Mouse (Mus musculus) hindbrain, embryonic 11.5 days (tissue): ENCODE data around the gene Ptpn7. TPM values are rescaled to one million over a fixed set of nuclear protein-coding genes. Genes with fewer than 3 reads are reported as not detected.
"Not testable (repeated sequence)": the region's sequence is repeated elsewhere in the genome, so short reads cannot be mapped to it uniquely, and the experiment has no call there.

Experiments
- ATAC-seq: fragments of 200-750 bp; cut with Nextera tagmentation; 2 replicates; pipeline ENCODE4 v1.8.0; 2017; ENCODE audit warnings: mild to moderate bottlenecking, moderate TSS enrichment, moderate library complexity; ENCODE audit not compliant: low FRiP score
- DNase-seq: peaks from one replicate; pipeline ENCODE4 v3.0.0-alpha.2; 2015; ENCODE audit warnings: low spot score
- H3K27ac ChIP-seq: fragments of 300-500 bp; sonication (generic); 2 replicates; pipeline ENCODE4 v1.5.1; 2014; ENCODE audit warnings: mild to moderate bottlenecking, low read depth, low read length
- H3K27me3 ChIP-seq: fragments of 300-500 bp; sonication (generic); 2 replicates; pipeline ENCODE4 v1.6.1; 2014; ENCODE audit warnings: mild to moderate bottlenecking, low read length, moderate library complexity, mixed read lengths; ENCODE audit not compliant: control insufficient read depth, insufficient read depth
- H3K36me3 ChIP-seq: fragments of 300-500 bp; sonication (generic); 2 replicates; pipeline ENCODE4 v1.6.1; 2014; ENCODE audit warnings: mild to moderate bottlenecking, low read length, moderate library complexity, mixed read lengths; ENCODE audit not compliant: control insufficient read depth, insufficient read depth
- H3K4me1 ChIP-seq: fragments of 300-500 bp; sonication (generic); replicated peaks from 2 replicates; pipeline ENCODE4 v1.6.1; 2014; ENCODE audit warnings: low read length, mixed read lengths; ENCODE audit not compliant: control insufficient read depth, insufficient read depth
- H3K4me2 ChIP-seq: fragments of 300-500 bp; sonication (generic); replicated peaks from 2 replicates; pipeline ENCODE4 v1.6.1; 2014; ENCODE audit warnings: mild to moderate bottlenecking, low read depth, low read length
- H3K4me3 ChIP-seq: fragments of 300-500 bp; sonication (generic); 2 replicates; pipeline ENCODE4 v1.5.1; 2014; ENCODE audit warnings: low read depth, low read length
- H3K9ac ChIP-seq: fragments of 300-500 bp; sonication (generic); 2 replicates; pipeline ENCODE4 v1.6.1; 2014; ENCODE audit warnings: low read depth, low read length
- H3K9me3 ChIP-seq: fragments of 300-500 bp; sonication (generic); 2 replicates; pipeline ENCODE4 v1.6.1; 2016; ENCODE audit warnings: low read length; ENCODE audit not compliant: control insufficient read depth
- WGBS: fragments of 180-500 bp; shearing (Covaris S2); extraction: QIAGEN DNeasy Blood & Tissue Kit; methylation state at CpG from one replicate; pipeline ENCODE4 v1.1.7; 2014; 5-methylcytosine and 5-hydroxymethylcytosine counted together
- polyA plus RNA-seq: library from polyadenylated mRNA; unstranded; fragments of >200 nt; fragmentation: Nextera tagmentation; extraction: Ambion mirVana; gene quantifications from 2 replicates; pipeline ENCODE4 v1.2.1, GENCODE M21; 2014

Gene Ptpn7
- polyA plus RNA-seq, 1 experiment from 2014 or later: 2.1 TPM

- Histone ChIP-seq H3K4me1 (no peaks in the 10 kb centered on the region), H3K27me3 (no peaks in the 10 kb centered on the region), H3K36me3 (no peaks in the 10 kb centered on the region), H3K9me3 (no peaks in the 10 kb centered on the region), H3K4me2 (no peak overlapping the region), H3K27ac (no peak overlapping the region), H3K4me3 (no peak overlapping the region), H3K9ac (no peak overlapping the region)
- ATAC-seq (no peak), DNase-seq (no peak)
- WGBS: 84% methylated on average over 4 of the region's 4 CpGs
These were observed 48.8 kb downstream of the Ptpn7 start for GRCm38 (mm10) chr1:135181275-135181674.

- Histone ChIP-seq H3K9me3 (no peaks in the 10 kb centered on the region), H3K9ac (no peak overlapping the region), H3K36me3 (no peaks in the 10 kb centered on the region), H3K4me1 (no peaks in the 10 kb centered on the region), H3K4me3 (no peak overlapping the region), H3K27ac (no peak overlapping the region), H3K4me2 (no peak overlapping the region), H3K27me3 (no peaks in the 10 kb centered on the region)
- DNase-seq (no peak), ATAC-seq (no peak)
- 94% methylated on average over 8 of the region's 8 CpGs for WGBS
These were observed 49.6 kb downstream of the Ptpn7 start for GRCm38 (mm10) chr1:135181880-135182623.

GRCm38 (mm10) chr1:135182975-135183374, 50.5 kb downstream of the Ptpn7 start:
- no peak for DNase-seq
- WGBS: 75% methylated on average over 3 of the region's 3 CpGs
- no peaks in the 10 kb centered on the region for H3K36me3 ChIP-seq
- H3K9me3 ChIP-seq: no peaks in the 10 kb centered on the region
- H3K27ac ChIP-seq: no peak overlapping the region
- no peaks in the 10 kb centered on the region for H3K4me1 ChIP-seq
- no peak for ATAC-seq
- no peak overlapping the region for H3K4me2 ChIP-seq
- no peak overlapping the region for H3K4me3 ChIP-seq
- no peaks in the 10 kb centered on the region for H3K27me3 ChIP-seq
- H3K9ac ChIP-seq: no peak overlapping the region

- no peak overlapping the region for H3K4me3 ChIP-seq
- H3K9me3 ChIP-seq: no peaks in the 10 kb centered on the region
- ATAC-seq (no peak), DNase-seq (no peak)
- WGBS: 72% methylated on average over 4 of the region's 4 CpGs
- H3K27me3 ChIP-seq: no peaks in the 10 kb centered on the region
- H3K36me3 ChIP-seq: no peaks in the 10 kb centered on the region
- no peak overlapping the region for H3K4me2 ChIP-seq
- H3K27ac ChIP-seq: no peak overlapping the region
- H3K9ac ChIP-seq: no peak overlapping the region
- no peaks in the 10 kb centered on the region for H3K4me1 ChIP-seq
These were observed 50.9 kb downstream of the Ptpn7 start for GRCm38 (mm10) chr1:135183448-135183847.

- H3K4me3 ChIP-seq: no peak overlapping the region
- DNase-seq (no peak), ATAC-seq (no peak)
- no peaks in the 10 kb centered on the region for H3K4me1 ChIP-seq
- 78% methylated on average over 11 of the region's 11 CpGs for WGBS
- no peak overlapping the region for H3K4me2 ChIP-seq
- no peaks in the 10 kb centered on the region for H3K36me3 ChIP-seq
- H3K27me3 ChIP-seq: no peaks in the 10 kb centered on the region
- H3K27ac ChIP-seq: no peak overlapping the region
- H3K9me3 ChIP-seq: no peaks in the 10 kb centered on the region
- no peak overlapping the region for H3K9ac ChIP-seq
These were observed 51.6 kb downstream of the Ptpn7 start for GRCm38 (mm10) chr1:135183941-135184570.

- Histone ChIP-seq H3K4me1 (no peaks in the 10 kb centered on the region), H3K27ac (no peak overlapping the region), H3K9me3 (no peaks in the 10 kb centered on the region), H3K27me3 (no peaks in the 10 kb centered on the region), H3K9ac (no peak overlapping the region), H3K4me3 (no peak overlapping the region), H3K36me3 (no peaks in the 10 kb centered on the region), H3K4me2 (no peak overlapping the region)
- DNase-seq (no peak), ATAC-seq (no peak)
- WGBS: 23% methylated on average over 5 of the region's 5 CpGs
These were observed 53.4 kb downstream of the Ptpn7 start for GRCm38 (mm10) chr1:135185936-135186335.

GRCm38 (mm10) chr1:135186427-135186826, 53.9 kb downstream of the Ptpn7 start:
- DNase-seq (no peak), ATAC-seq (no peak)
- H3K36me3 ChIP-seq: no peaks in the 10 kb centered on the region
- no peaks in the 10 kb centered on the region for H3K4me1 ChIP-seq
- no peaks in the 10 kb centered on the region for H3K9me3 ChIP-seq
- WGBS: 34% methylated on average over 8 of the region's 8 CpGs
- no peak overlapping the region for H3K4me2 ChIP-seq
- H3K4me3 ChIP-seq: no peak overlapping the region
- no peak overlapping the region for H3K27ac ChIP-seq
- no peak overlapping the region for H3K9ac ChIP-seq
- H3K27me3 ChIP-seq: no peaks in the 10 kb centered on the region

- H3K4me1 ChIP-seq, H3K9me3 ChIP-seq, H3K27ac ChIP-seq, ATAC-seq, H3K9ac ChIP-seq, H3K36me3 ChIP-seq, DNase-seq, H3K4me2 ChIP-seq, H3K4me3 ChIP-seq, H3K27me3 ChIP-seq: not testable (repeated sequence)
- WGBS: 38% methylated on average over 2 of the region's 2 CpGs
These were observed 54.5 kb downstream of the Ptpn7 start for GRCm38 (mm10) chr1:135187016-135187415.

GRCm38 (mm10) chr1:135188197-135188596, 55.7 kb downstream of the Ptpn7 start:
- Histone ChIP-seq H3K27ac (no peak overlapping the region), H3K36me3 (no peaks in the 10 kb centered on the region), H3K27me3 (no peaks in the 10 kb centered on the region), H3K4me1 (no peaks in the 10 kb centered on the region), H3K9me3 (no peaks in the 10 kb centered on the region), H3K4me2 (no peak overlapping the region), H3K4me3 (no peak overlapping the region), H3K9ac (no peak overlapping the region)
- ATAC-seq: no peak
- no peak for DNase-seq
- WGBS: 22% methylated on average over 3 of the region's 3 CpGs
